Mouse (Mus musculus): ENCODE measurements around the gene Trem3. TPM values are rescaled to one million over a fixed set of nuclear protein-coding genes. Genes with fewer than 3 reads are reported as not detected.

Gene Trem3
- polyA plus RNA-seq, 1 experiment from 2014 or later = not detected

GRCm38 (mm10) chr17:48249501-48249900 lies 1.9 kb downstream of the Trem3 start:
- 82% methylated on average over 11 of the region's 11 CpGs for WGBS
- H3K9me3 ChIP-seq = no peaks in the 10 kb centered on the region
- no peak for ATAC-seq (ENCODE audit: low FRiP score, low read depth)
- no peak overlapping the region for H3K27ac ChIP-seq (replicated peaks)
- H3K4me2 ChIP-seq (replicated peaks) = no peak overlapping the region
- H3K9ac ChIP-seq (replicated peaks) = no peak overlapping the region
- no peaks in the 10 kb centered on the region for H3K4me1 ChIP-seq
- no peak overlapping the region for H3K4me3 ChIP-seq
- H3K36me3 ChIP-seq = no peaks in the 10 kb centered on the region
- no peaks in the 10 kb centered on the region for H3K27me3 ChIP-seq

DNA sequence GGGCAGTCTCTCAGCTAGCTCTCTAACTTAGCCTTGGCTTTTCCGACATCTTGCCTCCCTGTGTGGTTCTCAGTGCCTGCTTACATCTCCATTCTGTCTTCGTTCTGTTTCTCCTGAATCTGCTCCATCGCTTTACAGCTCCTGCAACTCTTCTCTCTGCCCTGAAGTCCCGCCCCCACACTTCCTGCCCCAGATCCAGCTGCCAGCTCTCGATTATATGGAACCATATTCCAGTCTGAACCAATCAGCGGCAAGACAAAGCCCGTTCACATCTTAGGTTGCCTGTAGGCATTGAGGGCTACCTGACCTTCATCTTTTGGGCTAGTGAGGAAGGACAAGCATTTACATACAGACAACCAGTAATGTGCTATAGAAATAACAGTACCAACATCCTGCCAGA lies 3.1 kb downstream of the Trem3 start:
- H3K4me3 ChIP-seq = no peak overlapping the region
- no peak overlapping the region for H3K9ac ChIP-seq (replicated peaks)
- H3K27me3 ChIP-seq = no peaks in the 10 kb centered on the region
- no peaks in the 10 kb centered on the region for H3K36me3 ChIP-seq
- no peaks in the 10 kb centered on the region for H3K9me3 ChIP-seq
- H3K27ac ChIP-seq (replicated peaks) = no peak overlapping the region
- H3K4me2 ChIP-seq (replicated peaks) = no peak overlapping the region
- ATAC-seq (ENCODE audit: low FRiP score, low read depth) = no peak
- H3K4me1 ChIP-seq = no peaks in the 10 kb centered on the region
- 90% methylated on average over 7 of the region's 7 CpGs for WGBS

DNA sequence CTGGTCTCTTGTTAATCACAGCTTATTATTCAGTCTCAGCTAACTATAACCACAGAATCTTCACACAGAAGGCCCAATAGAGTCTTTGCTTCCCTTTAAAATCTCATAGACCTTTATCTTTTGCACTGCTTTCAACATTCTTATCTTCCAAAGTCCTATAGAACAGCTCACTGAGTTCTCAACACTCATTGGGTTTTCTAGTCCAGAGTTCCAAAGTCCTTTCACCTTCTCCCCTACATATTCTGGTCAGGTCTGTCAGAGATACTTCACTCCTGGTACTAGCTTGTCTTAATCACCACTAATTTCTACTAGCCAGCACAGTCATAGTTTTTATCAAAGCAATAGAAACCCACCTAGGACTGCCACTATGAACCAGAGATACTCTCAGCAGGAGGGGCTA lies 9.0 kb downstream of the Trem3 start:
- H3K4me2 ChIP-seq (replicated peaks) = no peak overlapping the region
- no peaks in the 10 kb centered on the region for H3K27me3 ChIP-seq
- no peaks in the 10 kb centered on the region for H3K36me3 ChIP-seq
- no peak overlapping the region for H3K4me3 ChIP-seq
- H3K9me3 ChIP-seq = peaks cover 8% of the 10 kb centered on the region
- no peak overlapping the region for H3K27ac ChIP-seq (replicated peaks)
- no peaks in the 10 kb centered on the region for H3K4me1 ChIP-seq
- H3K9ac ChIP-seq (replicated peaks) = no peak overlapping the region
- no peak for ATAC-seq (ENCODE audit: low FRiP score, low read depth)

DNA sequence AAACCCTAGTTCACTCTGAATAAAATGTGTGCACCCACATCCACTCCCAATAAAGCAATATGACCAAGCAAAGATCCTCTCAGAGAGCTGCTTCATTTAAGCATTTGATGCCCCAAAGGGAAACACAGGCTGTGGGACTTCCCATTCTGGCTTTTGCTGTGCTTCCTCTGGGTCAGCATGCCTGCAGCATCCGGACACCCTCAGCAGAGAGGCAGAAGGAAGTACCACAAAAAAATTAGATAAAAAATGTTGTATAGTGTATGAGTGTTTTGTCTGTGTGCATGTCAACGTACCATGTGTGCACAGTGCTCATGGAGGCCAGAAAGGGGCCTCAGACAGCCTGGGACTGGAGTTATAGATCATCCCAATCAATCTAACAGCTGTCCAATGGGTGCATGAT lies 14.3 kb downstream of the Trem3 start:
- ATAC-seq (ENCODE audit: low FRiP score, low read depth) = no peak
- 81% methylated on average over 2 of the region's 2 CpGs for WGBS

GRCm38 (mm10) chr17:48263741-48264362 lies 16.3 kb downstream of the Trem3 start, which contains the start of gene Treml4:
Gene Treml4, plus strand, starts transcription at chr17:48264295.
- Histone ChIP-seq H3K9me3 (peaks cover 7% of the 10 kb centered on the region), H3K27ac (replicated peaks) (no peak within 1 kb of the TSS), H3K36me3 (no peaks in the 10 kb centered on the region), H3K9ac (replicated peaks) (no peak within 1 kb of the TSS), H3K4me2 (replicated peaks) (no peak within 1 kb of the TSS), H3K4me1 (peaks cover 12% of the 10 kb centered on the region; the same call in 1 of the 2 replicates), H3K27me3 (no peaks in the 10 kb centered on the region), H3K4me3 (no peak within 1 kb of the TSS)
- ATAC-seq (ENCODE audit: low FRiP score, low read depth) = no peak
- WGBS = 82% methylated on average over 3 of the region's 3 CpGs

More for the DNA sequence above, 14.3 kb downstream of the Trem3 start:
- Histone ChIP-seq H3K9ac (replicated peaks) (no peak overlapping the region), H3K4me1 (peaks cover 12% of the 10 kb centered on the region; the same call in 1 of the 2 replicates), H3K4me2 (replicated peaks) (no peak overlapping the region), H3K9me3 (peaks cover 8% of the 10 kb centered on the region), H3K27me3 (no peaks in the 10 kb centered on the region), H3K36me3 (no peaks in the 10 kb centered on the region), H3K4me3 (no peak overlapping the region), H3K27ac (replicated peaks) (no peak overlapping the region)

DNA sequence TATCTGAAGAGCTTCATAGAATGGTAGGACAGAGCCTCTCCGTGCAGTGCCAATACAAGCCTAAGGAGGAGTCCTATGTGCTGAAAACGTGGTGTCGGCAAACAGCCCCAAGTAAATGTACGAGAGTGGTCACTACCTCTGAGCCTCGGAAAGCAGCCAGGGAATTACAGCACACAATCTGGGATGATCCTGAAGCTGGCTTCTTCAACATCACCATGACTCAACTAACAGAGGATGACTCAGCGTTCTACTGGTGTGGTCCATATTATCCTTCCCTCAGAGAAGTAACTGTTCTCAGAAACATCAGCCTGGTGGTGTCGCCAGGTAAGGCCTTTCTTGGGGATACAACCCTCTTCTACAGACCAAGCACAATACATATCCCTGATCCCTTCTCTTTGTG lies 17.1 kb downstream of the Trem3 start:
- no peaks in the 10 kb centered on the region for H3K9me3 ChIP-seq
- H3K4me2 ChIP-seq (replicated peaks) = no peak overlapping the region
- peaks cover 12% of the 10 kb centered on the region; the same call in 1 of the 2 replicates for H3K4me1 ChIP-seq
- WGBS = 91% methylated on average over 7 of the region's 7 CpGs
- no peak overlapping the region for H3K9ac ChIP-seq (replicated peaks)
- H3K4me3 ChIP-seq = no peak overlapping the region
- H3K27me3 ChIP-seq = no peaks in the 10 kb centered on the region
- H3K36me3 ChIP-seq = no peaks in the 10 kb centered on the region
- ATAC-seq (ENCODE audit: low FRiP score, low read depth) = no peak
- no peak overlapping the region for H3K27ac ChIP-seq (replicated peaks)

GRCm38 (mm10) chr17:48266138-48266537 lies 18.6 kb downstream of the Trem3 start:
- WGBS = 13% methylated on average over 2 of the region's 2 CpGs

GRCm38 (mm10) chr17:48266610-48267304 lies 19.2 kb downstream of the Trem3 start:
- ATAC-seq (ENCODE audit: low FRiP score, low read depth) = no peak
- Histone ChIP-seq H3K4me1 (peaks cover 12% of the 10 kb centered on the region; the same call in 1 of the 2 replicates), H3K36me3 (no peaks in the 10 kb centered on the region), H3K27me3 (no peaks in the 10 kb centered on the region), H3K27ac (replicated peaks) (no peak overlapping the region), H3K4me3 (no peak overlapping the region), H3K9me3 (no peaks in the 10 kb centered on the region), H3K9ac (replicated peaks) (no peak overlapping the region), H3K4me2 (replicated peaks) (no peak overlapping the region)
- WGBS = 52% methylated on average over 2 of the region's 2 CpGs

More at GRCm38 (mm10) chr17:48266138-48266537, 18.6 kb downstream of the Trem3 start:
- no peaks in the 10 kb centered on the region for H3K36me3 ChIP-seq
- no peak overlapping the region for H3K4me3 ChIP-seq
- H3K9me3 ChIP-seq = no peaks in the 10 kb centered on the region
- no peak overlapping the region for H3K9ac ChIP-seq (replicated peaks)
- no peak for ATAC-seq (ENCODE audit: low FRiP score, low read depth)
- H3K27me3 ChIP-seq = no peaks in the 10 kb centered on the region
- H3K4me2 ChIP-seq (replicated peaks) = no peak overlapping the region
- H3K4me1 ChIP-seq = peaks cover 12% of the 10 kb centered on the region; the same call in 1 of the 2 replicates
- no peak overlapping the region for H3K27ac ChIP-seq (replicated peaks)

GRCm38 (mm10) chr17:48267591-48267990 lies 20.0 kb downstream of the Trem3 start:
- 92% methylated on average over 1 of the region's 1 CpGs for WGBS
- no peak for ATAC-seq (ENCODE audit: low FRiP score, low read depth)

GRCm38 (mm10) chr17:48268276-48268675 lies 20.7 kb downstream of the Trem3 start:
- no peak overlapping the region for H3K4me3 ChIP-seq
- no peaks in the 10 kb centered on the region for H3K9me3 ChIP-seq
- no peaks in the 10 kb centered on the region for H3K27me3 ChIP-seq
- H3K36me3 ChIP-seq = no peaks in the 10 kb centered on the region
- no peak overlapping the region for H3K9ac ChIP-seq (replicated peaks)
- no peak overlapping the region for H3K27ac ChIP-seq (replicated peaks)
- H3K4me1 ChIP-seq = peaks cover 12% of the 10 kb centered on the region; the same call in 1 of the 2 replicates
- H3K4me2 ChIP-seq (replicated peaks) = no peak overlapping the region
- ATAC-seq (ENCODE audit: low FRiP score, low read depth) = no peak

More at GRCm38 (mm10) chr17:48267591-48267990, 20.0 kb downstream of the Trem3 start:
- Histone ChIP-seq H3K9me3 (no peaks in the 10 kb centered on the region), H3K36me3 (no peaks in the 10 kb centered on the region), H3K4me3 (no peak overlapping the region), H3K27me3 (no peaks in the 10 kb centered on the region), H3K4me1 (peaks cover 12% of the 10 kb centered on the region; the same call in 1 of the 2 replicates), H3K27ac (replicated peaks) (no peak overlapping the region), H3K9ac (replicated peaks) (no peak overlapping the region), H3K4me2 (replicated peaks) (no peak overlapping the region)

- H3K36me3 ChIP-seq = no peaks in the 10 kb centered on the region
- no peak for ATAC-seq (ENCODE audit: low FRiP score, low read depth)
- H3K4me1 ChIP-seq = peaks cover 12% of the 10 kb centered on the region; the same call in 1 of the 2 replicates
- no peak overlapping the region for H3K4me2 ChIP-seq (replicated peaks)
- H3K9ac ChIP-seq (replicated peaks) = no peak overlapping the region
- no peak overlapping the region for H3K4me3 ChIP-seq
- no peaks in the 10 kb centered on the region for H3K27me3 ChIP-seq
- no peaks in the 10 kb centered on the region for H3K9me3 ChIP-seq
- no peak overlapping the region for H3K27ac ChIP-seq (replicated peaks)
- 71% methylated on average over 4 of the region's 4 CpGs for WGBS
Measured at GRCm38 (mm10) chr17:48269833-48270232, 22.3 kb downstream of the Trem3 start.

GRCm38 (mm10) chr17:48272158-48272557 lies 24.6 kb downstream of the Trem3 start:
- 83% methylated on average over 5 of the region's 5 CpGs for WGBS
- no peak overlapping the region for H3K27ac ChIP-seq (replicated peaks)
- H3K4me3 ChIP-seq = no peak overlapping the region
- H3K27me3 ChIP-seq = no peaks in the 10 kb centered on the region
- no peaks in the 10 kb centered on the region for H3K4me1 ChIP-seq
- H3K36me3 ChIP-seq = no peaks in the 10 kb centered on the region
- no peak overlapping the region for H3K9ac ChIP-seq (replicated peaks)
- no peak overlapping the region for H3K4me2 ChIP-seq (replicated peaks)
- H3K9me3 ChIP-seq = no peaks in the 10 kb centered on the region
- no peak for ATAC-seq (ENCODE audit: low FRiP score, low read depth)
